Mouse (Mus musculus) cerebellum, adult 2 months (tissue): ENCODE data around the gene Id1.

Source experiments
- CTCF ChIP-seq: fragments of 200-500 bp; IDR thresholded peaks from 2 replicates; pipeline ENCODE4 v1.5.1; 2011; ENCODE audit warnings: low read depth, mild to moderate bottlenecking, control low read depth, low read length, moderate library complexity, borderline replicate concordance; ENCODE audit not compliant: insufficient read depth
- POLR2A ChIP-seq: fragments of 200-500 bp; IDR thresholded peaks from 2 replicates; pipeline ENCODE4 v1.6.1; 2011; ENCODE audit warnings: low read length, control low read depth, borderline replicate concordance; ENCODE audit not compliant: insufficient read depth

- no peak for TF ChIP-seq CTCF
- no peak for TF ChIP-seq POLR2A
Measured at GRCm38 (mm10) chr2:152758351-152758750, 22.3 kb downstream of the Id1 start.
